Mouse (Mus musculus): ENCODE measurements around the gene Itga9.

The Itga9 gene

GRCm38 (mm10) chr9:118944388-118944787, 337.9 kb downstream of the Itga9 start:
- DNase-seq (ENCODE audit: low spot score in 2 of 2) = no peak

GRCm38 (mm10) chr9:118948486-118948885, 342.0 kb downstream of the Itga9 start:
- no peak for DNase-seq (ENCODE audit: low spot score in 2 of 2)

- no peak for DNase-seq (ENCODE audit: low spot score in 2 of 2)
These were observed 342.6 kb downstream of the Itga9 start for GRCm38 (mm10) chr9:118949124-118949523.

- DNase-seq (ENCODE audit: low spot score in 2 of 2) = no peak
These were observed 343.2 kb downstream of the Itga9 start for GRCm38 (mm10) chr9:118949654-118950053.

GRCm38 (mm10) chr9:118950061-118950460, 343.6 kb downstream of the Itga9 start:
- DNase-seq (ENCODE audit: low spot score in 2 of 2) = no peak

Measured in frontal cortex, postnatal 25 days (tissue).